Mouse (Mus musculus) gastrocnemius, adult 8-10 months (tissue): ENCODE measurements around the gene Idnk. TPM values are rescaled to one million over a fixed set of nuclear protein-coding genes. Genes with fewer than 3 reads are reported as not detected.

ENCODE experiments used
- DNase-seq, 2 experiments: peaks; one replicate each; pipeline ENCODE4 v3.0.0; 2022; ENCODE audit warnings: low spot score in 2 of 2
- total RNA-seq, 4 experiments: library from RNA; stranded (reverse); gene quantifications; 2 replicates each; pipeline ENCODE4 v1.2.4; 2022

Gene Idnk
- total RNA-seq, 4 experiments from 2014 or later = 7.7 to 9.3 (median 8.3) TPM

DNA sequence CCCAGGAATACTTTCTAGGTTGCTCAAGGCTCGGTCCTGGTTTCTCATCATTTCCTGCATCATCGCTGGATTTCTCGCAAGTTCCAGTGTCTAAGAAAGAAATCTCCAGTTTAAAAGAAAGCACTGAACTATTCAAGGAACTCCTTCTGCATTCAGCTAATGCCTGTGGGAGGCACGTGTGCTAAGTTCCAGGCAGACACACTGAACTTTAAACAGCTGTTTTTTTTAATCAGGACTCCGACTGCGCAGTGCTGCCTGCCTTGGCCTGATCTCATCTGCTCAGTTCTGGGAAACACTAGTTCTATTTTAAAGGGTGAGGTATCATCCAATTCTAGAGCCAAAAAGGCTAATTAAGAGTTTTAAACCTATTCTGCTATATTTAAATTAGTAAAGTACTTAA is 34.7 kb downstream of the Idnk start:
- DNase-seq = no peak

DNA sequence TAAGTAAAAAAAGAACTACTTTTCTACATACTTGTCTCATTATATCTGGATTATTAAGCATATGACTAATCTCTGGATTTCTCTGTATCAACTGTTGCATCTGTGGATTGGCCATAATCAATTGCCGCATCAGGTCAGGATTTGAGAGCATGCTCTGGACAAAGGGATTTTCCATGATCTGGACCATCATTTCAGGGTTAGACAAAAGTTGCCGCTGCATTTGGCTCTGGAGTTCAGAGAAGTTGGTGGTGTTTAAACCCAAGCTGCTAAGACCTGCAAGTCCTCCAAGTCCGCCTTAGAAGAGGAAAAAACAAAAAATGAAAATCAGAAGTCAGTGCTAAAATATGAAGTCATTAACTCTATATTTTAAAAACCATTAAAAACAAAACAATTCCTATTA is 35.8 kb downstream of the Idnk start:
- DNase-seq = no peak

DNA sequence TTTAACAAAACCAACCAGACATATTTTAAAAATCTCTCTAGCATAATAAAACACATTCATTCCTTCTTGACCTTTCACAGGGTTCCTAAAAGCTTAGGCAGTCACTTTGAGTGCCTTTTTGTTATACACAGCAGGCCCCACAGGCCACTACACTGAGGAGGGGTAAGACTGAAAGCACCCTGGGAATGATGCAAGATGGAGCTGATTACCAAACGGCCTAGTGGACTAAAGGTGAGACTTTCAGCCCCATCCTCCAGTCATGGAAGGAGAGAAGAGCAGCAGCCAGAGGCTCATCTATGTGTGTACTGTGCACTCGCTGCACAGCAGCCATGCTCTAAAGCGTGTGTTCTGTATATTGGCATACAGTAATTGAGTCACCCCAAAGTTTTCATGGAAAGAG is 37.5 kb downstream of the Idnk start:
- DNase-seq = no peak

DNA sequence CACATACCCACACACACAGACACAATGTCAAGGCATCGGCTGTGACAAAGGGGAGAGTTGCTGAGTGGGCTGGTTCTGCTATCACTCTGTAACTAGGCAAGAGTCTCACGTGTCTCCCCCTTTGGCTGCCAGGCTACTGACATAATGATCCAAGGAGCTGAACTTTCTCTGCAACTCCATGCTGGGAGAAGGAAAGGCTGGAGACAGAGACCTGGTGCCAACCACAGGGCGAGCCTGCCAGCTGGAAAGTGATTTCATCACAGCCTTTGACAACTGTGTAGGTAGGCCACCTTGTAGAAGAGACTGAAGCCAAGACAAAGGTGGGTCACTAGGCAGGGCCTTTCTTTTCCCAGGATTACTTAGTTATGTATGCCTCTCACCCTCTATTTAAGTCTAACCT is 39.8 kb downstream of the Idnk start:
- DNase-seq = no peak

DNA sequence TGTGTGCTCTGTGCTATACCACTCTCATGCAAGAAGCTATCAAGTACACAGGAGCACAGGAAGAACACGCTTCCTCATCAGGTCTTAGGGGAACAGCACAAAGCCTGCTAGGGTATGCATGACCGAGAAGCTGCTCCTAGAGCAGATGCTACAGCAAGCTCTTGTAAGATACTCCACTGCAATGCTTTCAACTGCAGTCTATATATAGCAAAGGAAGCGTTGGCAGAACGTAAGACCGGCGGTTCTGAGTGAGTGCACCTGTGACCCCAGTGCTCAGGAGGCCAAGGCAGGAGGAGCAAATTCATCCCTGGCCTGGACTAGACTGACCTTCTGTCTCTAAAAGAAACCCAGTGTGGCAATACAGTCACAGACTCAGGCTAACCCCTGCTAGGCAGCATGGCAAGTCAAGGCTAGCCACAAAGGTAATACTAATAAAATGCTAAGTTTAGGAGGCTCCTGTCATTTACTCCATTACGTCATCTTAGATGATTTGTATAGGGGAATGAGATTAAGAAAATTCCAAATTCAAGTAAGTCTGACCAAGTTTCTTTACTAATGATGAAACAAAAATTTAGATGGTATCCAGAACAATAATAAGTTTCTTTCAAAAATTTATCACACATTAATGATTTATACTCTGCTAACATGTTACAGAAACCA is 40.7 kb downstream of the Idnk start:
- no peak for DNase-seq

DNA sequence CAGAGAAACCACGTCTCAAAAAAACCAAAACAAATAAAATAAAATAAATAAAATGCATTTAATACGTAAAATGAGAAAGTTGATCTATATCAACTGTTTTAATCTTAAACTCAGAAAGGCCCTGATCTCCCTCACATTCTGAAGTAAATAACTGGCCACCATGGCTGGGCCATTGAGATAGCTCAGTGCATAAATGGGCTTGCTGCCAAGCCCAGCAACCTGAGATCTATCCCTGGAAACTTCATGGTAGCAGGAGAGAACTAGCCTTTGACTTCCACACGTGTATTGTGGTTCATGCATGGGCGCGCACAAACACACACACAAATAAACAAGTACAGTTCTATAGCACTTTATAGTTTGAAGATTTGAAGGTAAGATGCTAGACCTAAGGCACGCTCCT is 43.9 kb downstream of the Idnk start:
- DNase-seq = no peak

DNA sequence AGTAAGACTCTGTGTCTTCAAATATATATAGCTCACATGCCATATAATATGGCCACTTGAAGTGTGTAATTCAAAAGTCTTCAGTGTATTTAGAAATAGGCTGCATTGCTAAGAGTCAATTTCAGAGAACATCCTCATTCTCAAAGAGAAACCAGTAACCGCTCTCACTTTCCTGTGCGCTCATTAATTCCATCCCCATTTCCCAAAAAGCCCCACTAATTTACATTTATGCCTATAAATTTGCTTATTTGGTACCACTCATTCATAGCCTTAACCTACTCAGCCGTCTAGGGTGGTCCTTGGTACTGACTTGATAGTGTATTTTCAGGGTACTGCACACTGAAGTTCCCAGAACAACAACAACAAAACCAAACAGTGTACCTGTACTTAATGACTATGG is 44.5 kb downstream of the Idnk start:
- DNase-seq = no peak

DNA sequence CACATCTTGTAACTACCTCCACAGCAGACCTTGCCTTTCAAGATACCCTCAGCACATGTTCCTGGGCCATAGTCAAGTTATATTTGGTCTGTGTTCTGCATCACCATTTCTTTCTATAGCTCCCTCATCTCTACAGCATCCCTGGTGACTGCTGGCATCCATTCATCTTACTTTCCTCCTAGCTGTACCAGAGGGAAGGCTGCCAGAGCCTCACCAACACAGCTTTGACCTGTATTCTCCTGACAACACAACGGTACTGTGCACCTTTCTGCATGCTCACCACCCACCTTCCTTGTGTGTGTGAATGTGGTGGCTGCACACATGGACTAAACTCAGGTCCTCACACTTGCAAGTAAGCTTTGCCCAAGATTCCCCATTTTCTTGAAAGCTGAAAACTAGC is 45.5 kb downstream of the Idnk start:
- no peak for DNase-seq

DNA sequence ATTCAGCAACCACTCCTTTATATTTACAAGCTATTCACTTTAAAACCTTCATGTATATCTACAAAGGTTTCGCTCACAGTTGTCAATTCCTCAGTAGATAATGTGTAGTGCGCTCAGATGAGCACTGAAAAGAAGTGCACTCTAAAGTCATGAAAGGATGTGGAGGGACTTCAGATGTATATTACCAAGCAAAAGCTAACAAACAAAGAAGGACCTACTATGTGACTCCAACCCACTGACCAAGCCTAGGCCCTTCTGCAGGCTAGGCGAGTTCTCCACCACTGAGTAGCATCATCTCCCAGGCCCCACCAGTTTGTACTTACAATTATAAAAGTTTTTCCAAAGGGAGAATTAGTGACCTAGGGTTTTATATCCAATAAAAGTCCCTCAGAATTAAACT is 46.8 kb downstream of the Idnk start:
- DNase-seq = no peak

DNA sequence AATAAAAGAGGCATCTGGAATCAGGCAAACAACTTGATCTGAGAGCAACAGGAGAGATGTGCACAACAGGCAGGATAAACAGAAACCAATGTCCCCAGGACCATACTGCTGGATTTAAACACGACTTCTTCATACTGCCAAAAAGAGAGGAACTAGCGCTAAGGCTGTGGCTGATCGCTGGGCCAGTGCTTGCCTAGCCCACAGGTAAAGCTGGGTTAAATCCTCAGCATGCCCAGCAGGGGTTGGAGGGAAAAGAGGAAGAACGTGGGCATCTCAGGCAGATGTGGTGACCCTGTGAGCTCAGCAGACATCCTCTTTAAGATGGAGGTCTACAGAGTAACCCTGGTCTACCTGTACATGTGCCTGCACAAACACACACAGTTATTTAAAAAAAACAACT is 47.5 kb downstream of the Idnk start:
- DNase-seq = no peak

DNA sequence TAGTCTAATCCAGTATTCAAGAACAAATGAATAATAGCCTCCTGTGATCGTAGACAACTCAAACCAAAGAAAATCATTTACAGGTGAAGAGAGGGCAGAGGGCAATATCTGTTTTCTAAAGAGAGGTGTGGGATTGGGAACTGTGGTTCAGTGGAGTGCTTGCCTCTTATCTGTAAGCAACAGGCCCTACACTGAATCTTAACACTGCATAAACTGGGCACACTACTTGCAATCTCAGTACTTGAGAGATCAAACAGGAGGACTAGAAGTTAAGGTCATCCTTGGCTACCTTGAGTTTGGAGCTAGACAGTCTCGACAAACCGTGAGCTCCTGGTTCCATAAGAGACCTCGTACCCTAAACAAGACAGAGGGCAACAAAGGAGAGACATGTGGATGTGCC is 48.6 kb downstream of the Idnk start:
- DNase-seq = no peak

DNA sequence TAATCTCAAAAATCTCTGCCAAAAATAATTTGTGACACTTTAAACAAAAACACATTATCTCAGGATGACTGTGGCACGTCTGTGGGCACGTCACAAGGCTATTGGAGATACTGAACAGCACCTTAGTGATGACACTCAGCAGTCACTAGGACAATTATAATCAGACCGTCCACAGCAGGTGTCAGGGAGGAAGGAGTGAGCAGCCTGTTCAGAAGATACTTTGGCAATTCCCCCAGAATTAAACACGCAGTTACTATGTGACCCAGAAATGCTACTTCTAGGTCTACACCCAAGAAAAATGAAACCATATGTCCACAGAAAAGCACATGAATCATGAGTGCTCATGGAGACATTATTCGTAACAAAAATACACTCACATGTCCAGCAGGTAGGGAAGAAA is 53.0 kb downstream of the Idnk start:
- DNase-seq = no peak

DNA sequence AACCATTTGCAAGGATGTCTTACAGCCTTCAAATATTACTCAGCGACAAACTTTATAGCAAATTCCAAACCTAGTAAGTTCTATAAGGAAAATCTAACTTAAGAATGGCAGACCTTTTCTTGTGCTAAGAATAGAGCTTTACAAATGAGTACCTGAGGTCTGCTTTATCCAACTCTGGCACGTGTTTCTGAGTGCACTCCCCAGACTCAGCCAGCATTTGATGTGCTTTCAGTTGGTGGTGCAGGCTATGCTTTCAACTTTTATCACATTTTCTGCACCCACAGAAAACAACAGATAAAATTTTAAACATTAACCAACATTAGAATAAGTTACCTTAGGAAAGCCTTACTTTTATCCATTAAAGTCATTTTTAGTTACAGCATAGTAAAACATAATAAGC is 55.1 kb downstream of the Idnk start:
- no peak for DNase-seq

DNA sequence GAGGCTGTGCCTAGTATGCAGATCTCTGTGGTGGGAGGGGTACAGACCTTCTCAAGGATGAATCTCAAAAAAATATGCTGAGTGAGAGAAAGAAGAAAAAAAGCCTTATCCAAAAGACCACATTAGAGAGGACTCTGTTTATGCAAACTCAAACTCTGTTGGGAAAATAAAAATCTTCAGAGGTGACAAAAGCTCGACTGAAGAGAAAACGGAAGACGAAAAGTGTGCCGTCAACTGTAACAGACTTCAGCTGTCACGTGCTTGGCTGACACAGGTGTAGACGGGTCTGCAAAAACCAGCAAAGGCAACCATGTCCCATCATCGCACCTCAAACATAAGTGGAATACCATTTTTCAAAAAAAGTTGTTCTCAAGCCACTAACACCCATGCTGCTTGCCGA is 56.4 kb downstream of the Idnk start:
- no peak for DNase-seq

Other genes with a start within 250 kb of the Idnk start
- under 1 TPM; 0.12 to 0.46 (median 0.28) TPM for gene Spock1, start 249.3 kb upstream of the Idnk start, total RNA-seq
- gene Klhl3, start 44.1 kb upstream of the Idnk start, total RNA-seq = under 1 TPM; 0.22 to 0.46 (median 0.31) TPM
- gene Hnrnpa0, start 29.1 kb upstream of the Idnk start, total RNA-seq = 10 to 100 TPM; 27.2 to 39.3 (median 33.8) TPM
- gene Ubqln1, start 58.0 kb downstream of the Idnk start, total RNA-seq = 10 to 100 TPM; 46.2 to 51.9 (median 49.8) TPM
- 10 to 100 TPM; 25.3 to 30.9 (median 27.2) TPM for gene Gkap1, start 118.0 kb downstream of the Idnk start, total RNA-seq
- under 1 TPM in 2 of 4 experiments, not detected in 2; 0.05 to 0.15 TPM for gene Kif27, start 201.5 kb downstream of the Idnk start, total RNA-seq
- 1 to 10 TPM; 6.3 to 7.7 (median 7.3) TPM for gene 2210016F16Rik, start 227.6 kb downstream of the Idnk start, total RNA-seq
- gene Rmi1, start 244.6 kb downstream of the Idnk start, total RNA-seq = 1 to 10 TPM; 5.7 to 7.8 (median 6.4) TPM
- 100 to 1,000 TPM; 203 to 256 (median 231) TPM for gene Hnrnpk, start 245.7 kb downstream of the Idnk start, total RNA-seq